9 mouse cellular contexts compared by ENCODE assay signal in the genomic region with DNA sequence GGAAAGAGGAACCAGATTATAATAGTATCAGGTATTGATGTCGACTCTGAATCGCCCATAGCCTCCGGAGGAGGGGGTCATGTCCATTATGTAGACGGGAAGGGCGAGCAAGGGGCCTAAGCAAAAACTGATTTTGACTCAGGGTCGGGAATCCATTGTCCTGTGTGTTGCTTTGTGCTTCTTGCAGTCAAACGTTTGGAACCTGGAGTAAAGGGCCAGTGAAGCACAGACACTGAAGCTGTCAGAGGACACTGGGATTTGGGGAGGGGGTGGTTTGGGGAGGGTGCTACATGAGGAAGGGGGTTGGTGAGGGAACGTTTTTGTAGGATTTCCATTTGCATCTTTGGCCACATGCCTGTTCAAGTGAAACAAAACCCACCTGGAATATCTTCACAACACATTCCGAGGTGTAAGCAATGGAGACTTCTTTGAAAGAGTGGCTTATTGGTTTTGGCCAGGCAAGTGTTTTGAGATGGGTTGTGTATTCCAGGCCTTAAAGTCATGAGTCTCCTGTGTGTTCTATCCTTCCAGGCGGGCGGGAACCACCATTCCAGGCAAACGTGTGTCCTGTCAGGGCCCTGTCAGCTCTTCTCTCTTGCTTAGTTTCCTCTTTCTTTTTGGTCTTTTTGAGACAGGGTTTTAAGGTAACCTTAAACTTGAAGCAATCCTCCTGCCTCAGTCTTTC. TPM values are rescaled to one million over a fixed set of nuclear protein-coding genes. Genes with fewer than 3 reads are reported as not detected.
DNase-seq lines count a peak whose midpoint lies in the region; ATAC-seq and TF ChIP-seq lines count a peak whose summit lies in the region.
"Had no signal": no experiment of that assay in that cellular context is flagged by ENCODE, and none has a peak within 500 bp of the region (broad histone marks: within the 10 kb centered on the region; RNA-seq: fewer than 3 reads in every experiment).

No protein-coding gene starts in this region.

- H3K9me3 ChIP-seq in forebrain, embryonic 11.5 days (ENCODE audit: control insufficient read depth, low read length), result no peaks in the 10 kb centered on the region
- no peaks in the 10 kb centered on the region for H3K9me3 ChIP-seq in liver, embryonic 12.5 days (replicated peaks)

- DNase-seq in gastrocnemius, adult 2 months, result no peak
- DNase-seq in gastrocnemius, postnatal 10 days, result no peak
- peak; percentile 27 for DNase-seq in 416B (ENCODE audit: low read depth)
- no peak for DNase-seq in forebrain, embryonic 11.5 days (ENCODE audit: low spot score)
- DNase-seq in right cerebral cortex, adult 18-20 months, result no peak
- DNase-seq in left cerebral cortex, adult 18-20 months (ENCODE audit: low spot score in 2 of 2), result no peak
- DNase-seq in cerebellum, adult 9-11 months, result no peak

- peaks cover 6% of the 10 kb centered on the region for H3K4me1 ChIP-seq in forebrain, embryonic 11.5 days (replicated peaks; ENCODE audit: control insufficient read depth, insufficient read depth, low read length)
- peaks cover 52% of the 10 kb centered on the region for H3K4me1 ChIP-seq in liver, embryonic 12.5 days

- peak overlapping the region; percentile 97 for H3K27ac ChIP-seq in gastrocnemius, adult 2 months
- H3K27ac ChIP-seq in forebrain, embryonic 11.5 days (ENCODE audit: low read depth, low read length), result no peak overlapping the region
- no peak overlapping the region for H3K27ac ChIP-seq in liver, embryonic 12.5 days

- WGBS in forebrain, embryonic 11.5 days, result 19% methylated on average over 12 of the region's 12 CpGs
- WGBS in liver, embryonic 12.5 days (ENCODE audit: insufficient replicate concordance), result 13% methylated on average over 12 of the region's 12 CpGs

- peak overlapping the region; percentile 84 for H3K4me3 ChIP-seq in gastrocnemius, adult 2 months
- peak overlapping the region; percentile 54 for H3K4me3 ChIP-seq in forebrain, embryonic 11.5 days (ENCODE audit: low read depth, low read length)
- H3K4me3 ChIP-seq in liver, embryonic 12.5 days, result peak overlapping the region; percentile 78

- intact Hi-C loops in gastrocnemius, adult 2 months (cut with DNase I), result loop anchor here (2.0 to 5.0 kb wide), 3 partner anchors 37 to 73 kb away; partner anchors contain the start of genes Hsp90b1 and Ttc41

- H3K27me3 ChIP-seq in forebrain, embryonic 11.5 days (ENCODE audit: control insufficient read depth, insufficient read depth, low read length), result no peaks in the 10 kb centered on the region; the same call in 1 of the 2 replicates
- no peaks in the 10 kb centered on the region; the same call in 1 of the 2 replicates for H3K27me3 ChIP-seq in liver, embryonic 12.5 days (replicated peaks)

- H3K36me3 ChIP-seq in forebrain, embryonic 11.5 days (ENCODE audit: control insufficient read depth, insufficient read depth, low read length), result no peaks in the 10 kb centered on the region
- no peaks in the 10 kb centered on the region for H3K36me3 ChIP-seq in liver, embryonic 12.5 days

- H3K4me2 ChIP-seq in forebrain, embryonic 11.5 days (ENCODE audit: low read depth, low read length, severe bottlenecking), result peak overlapping the region; percentile 97
- H3K4me2 ChIP-seq in liver, embryonic 12.5 days, result peak overlapping the region; percentile 100

- TF ChIP-seq CTCF in gastrocnemius, adult 2 months (IDR thresholded peaks at IDR 0.05), result no peak

- ATAC-seq in forebrain, embryonic 11.5 days (replicated peaks; ENCODE audit: low FRiP score), result no peak
- no peak for ATAC-seq in liver, embryonic 12.5 days

- H3K9ac ChIP-seq in forebrain, embryonic 11.5 days (ENCODE audit: low read length), result peak overlapping the region; percentile 62
- peak overlapping the region; percentile 80 for H3K9ac ChIP-seq in liver, embryonic 12.5 days

RNA-seq across cellular contexts. Expression of gene Nt5dc3, which starts 1.2 kb away (rescaled TPM):
- 10 to 100 TPM; 36.1 to 77.7 TPM for total RNA-seq in gastrocnemius, adult 2 months (2021)
- total RNA-seq in gastrocnemius, postnatal 10 days (2021), result 10 to 100 TPM; 19.0 to 25.8 TPM
- polyA plus RNA-seq in forebrain, embryonic 11.5 days (2014; fragmentation: Nextera tagmentation; extraction: Ambion mirVana), result 1.5 and 1.8 TPM in 2 replicates
- polyA plus RNA-seq in liver, embryonic 12.5 days (2016; fragmentation: Nextera tagmentation; extraction: Ambion mirVana), result 0.65 and 0.69 TPM in 2 replicates
- total RNA-seq in left cerebral cortex, adult 18-20 months (2021), result 10 to 100 TPM; 76.3 to 77.5 TPM

RNA-seq across cellular contexts. Expression of gene Gm49358, which starts 16.2 kb away (rescaled TPM):
- 10 to 100 TPM; 16.7 to 32.1 TPM for total RNA-seq in gastrocnemius, adult 2 months (2021)
- 10 to 100 TPM in 1 of 2 experiments, 1 to 10 TPM in 1; 6.6 to 10.8 TPM for total RNA-seq in gastrocnemius, postnatal 10 days (2021)
- polyA plus RNA-seq in forebrain, embryonic 11.5 days (2014; fragmentation: Nextera tagmentation; extraction: Ambion mirVana), result not detected in 2 replicates
- not detected in 2 replicates for polyA plus RNA-seq in liver, embryonic 12.5 days (2016; fragmentation: Nextera tagmentation; extraction: Ambion mirVana)
- 10 to 100 TPM; 19.5 to 20.8 TPM for total RNA-seq in left cerebral cortex, adult 18-20 months (2021)
- polyA plus RNA-seq: gonadal fat pad, adult 2 months had no signal
